Mouse (Mus musculus) forebrain, embryonic 15.5 days (tissue): ENCODE data around the gene Mcoln3. TPM values are rescaled to one million over a fixed set of nuclear protein-coding genes. Genes with fewer than 3 reads are reported as not detected.

Source experiments
- ATAC-seq: fragments of 200-750 bp; cut with Nextera tagmentation; replicated peaks from 2 replicates; pipeline ENCODE4 v1.8.0; 2017; ENCODE audit warnings: mild to moderate bottlenecking, moderate TSS enrichment, moderate library complexity
- H3K27ac ChIP-seq: fragments of 300-500 bp; sonication (generic); replicated peaks from 2 replicates; pipeline ENCODE4 v1.5.1; 2015; ENCODE audit warnings: mild to moderate bottlenecking, inconsistent platforms
- H3K27me3 ChIP-seq: fragments of 300-500 bp; sonication (generic); 2 replicates; pipeline ENCODE4 v1.6.1; 2015; ENCODE audit warnings: inconsistent platforms
- H3K36me3 ChIP-seq: fragments of 300-500 bp; sonication (generic); 2 replicates; pipeline ENCODE4 v1.6.1; 2015; ENCODE audit warnings: mild to moderate bottlenecking, inconsistent platforms
- H3K4me1 ChIP-seq: fragments of 300-500 bp; sonication (generic); 2 replicates; pipeline ENCODE4 v1.6.1; 2015; ENCODE audit warnings: inconsistent platforms
- H3K4me2 ChIP-seq: fragments of 300-500 bp; sonication (generic); replicated peaks from 2 replicates; pipeline ENCODE4 v1.6.1; 2015; ENCODE audit warnings: mild to moderate bottlenecking, inconsistent platforms
- H3K4me3 ChIP-seq: fragments of 300-500 bp; sonication (generic); 2 replicates; pipeline ENCODE4 v1.5.1; 2015; ENCODE audit warnings: mild to moderate bottlenecking, inconsistent platforms
- H3K9ac ChIP-seq: fragments of 300-500 bp; sonication (generic); replicated peaks from 2 replicates; pipeline ENCODE4 v1.6.1; 2015; ENCODE audit warnings: mild to moderate bottlenecking, inconsistent platforms
- H3K9me3 ChIP-seq: fragments of 300-500 bp; sonication (generic); 2 replicates; pipeline ENCODE4 v1.6.1; 2016; ENCODE audit warnings: inconsistent platforms
- WGBS: fragments of 180-500 bp; shearing (Covaris S2); methylation state at CpG from one replicate; pipeline ENCODE4 v1.1.7; 2015; ENCODE audit warnings: mixed read lengths; 5-methylcytosine and 5-hydroxymethylcytosine counted together
- polyA plus RNA-seq: library from polyadenylated mRNA; unstranded; fragments of >200 nt; fragmentation: Nextera tagmentation; extraction: Ambion mirVana; gene quantifications from 2 replicates; pipeline ENCODE4 v1.2.1, GENCODE M21; 2015

Mcoln3 gene
- polyA plus RNA-seq, 1 experiment from 2014 or later = 0.67 TPM

- Histone ChIP-seq H3K27me3 (no peaks in the 10 kb centered on the region), H3K27ac (no peak overlapping the region), H3K4me3 (no peak overlapping the region), H3K9ac (no peak overlapping the region), H3K36me3 (no peaks in the 10 kb centered on the region), H3K4me2 (no peak overlapping the region), H3K4me1 (no peaks in the 10 kb centered on the region), H3K9me3 (no peaks in the 10 kb centered on the region)
- ATAC-seq = no peak
- WGBS = 35% methylated on average over 10 of the region's 10 CpGs
Observed at GRCm38 (mm10) chr3:146136422-146136821, 19.2 kb downstream of the Mcoln3 start.

GRCm38 (mm10) chr3:146140276-146140675, 23.0 kb downstream of the Mcoln3 start:
- H3K4me2 ChIP-seq = no peak overlapping the region
- 95% methylated on average over 7 of the region's 7 CpGs for WGBS
- H3K9ac ChIP-seq = no peak overlapping the region
- no peaks in the 10 kb centered on the region for H3K9me3 ChIP-seq
- no peaks in the 10 kb centered on the region for H3K4me1 ChIP-seq
- no peaks in the 10 kb centered on the region for H3K36me3 ChIP-seq
- no peak for ATAC-seq
- no peaks in the 10 kb centered on the region for H3K27me3 ChIP-seq
- no peak overlapping the region for H3K27ac ChIP-seq
- H3K4me3 ChIP-seq = no peak overlapping the region

DNA sequence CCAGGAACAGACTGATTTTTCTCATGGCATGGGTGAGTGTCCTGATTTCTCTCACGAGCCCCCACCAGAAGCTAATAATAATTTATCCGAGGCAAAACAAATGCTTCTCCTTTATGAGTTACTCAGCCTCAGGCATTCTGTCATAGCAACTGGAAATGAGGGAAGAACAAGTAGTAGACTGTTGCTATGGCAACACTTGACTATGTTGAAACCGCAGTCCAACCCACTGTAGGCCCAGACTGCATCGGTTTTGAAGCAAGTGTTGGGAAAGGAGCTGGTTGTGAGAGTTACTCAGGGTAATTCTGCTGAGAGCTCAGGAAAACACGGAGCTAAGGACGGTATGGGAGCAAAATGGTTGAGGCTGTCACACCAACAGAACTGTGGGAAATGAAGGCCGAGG, 25.3 kb downstream of the Mcoln3 start:
- Histone ChIP-seq H3K4me2 (no peak overlapping the region), H3K36me3 (no peaks in the 10 kb centered on the region), H3K27ac (no peak overlapping the region), H3K4me3 (no peak overlapping the region), H3K27me3 (no peaks in the 10 kb centered on the region), H3K9me3 (no peaks in the 10 kb centered on the region), H3K4me1 (no peaks in the 10 kb centered on the region), H3K9ac (no peak overlapping the region)
- ATAC-seq = no peak
- 82% methylated on average over 7 of the region's 7 CpGs for WGBS

GRCm38 (mm10) chr3:146145501-146145900, 28.3 kb downstream of the Mcoln3 start:
- Histone ChIP-seq H3K9me3 (no peaks in the 10 kb centered on the region), H3K9ac (no peak overlapping the region), H3K4me2 (no peak overlapping the region), H3K36me3 (no peaks in the 10 kb centered on the region), H3K27ac (no peak overlapping the region), H3K4me1 (peaks cover 9% of the 10 kb centered on the region), H3K4me3 (no peak overlapping the region), H3K27me3 (peaks cover 4% of the 10 kb centered on the region; the same call in 1 of the 2 replicates)
- ATAC-seq = no peak
- 67% methylated on average over 5 of the region's 5 CpGs for whole genome bisulfite sequencing

GRCm38 (mm10) chr3:146146131-146146530, 28.9 kb downstream of the Mcoln3 start:
- no peak overlapping the region for H3K4me2 ChIP-seq
- H3K27me3 ChIP-seq = peaks cover 10% of the 10 kb centered on the region; the same call in 1 of the 2 replicates
- no peak overlapping the region for H3K27ac ChIP-seq
- H3K36me3 ChIP-seq = no peaks in the 10 kb centered on the region
- peaks cover 11% of the 10 kb centered on the region for H3K4me1 ChIP-seq
- WGBS = 81% methylated on average over 5 of the region's 5 CpGs
- H3K9ac ChIP-seq = no peak overlapping the region
- H3K4me3 ChIP-seq = no peak overlapping the region
- no peaks in the 10 kb centered on the region for H3K9me3 ChIP-seq
- no peak for ATAC-seq

DNA sequence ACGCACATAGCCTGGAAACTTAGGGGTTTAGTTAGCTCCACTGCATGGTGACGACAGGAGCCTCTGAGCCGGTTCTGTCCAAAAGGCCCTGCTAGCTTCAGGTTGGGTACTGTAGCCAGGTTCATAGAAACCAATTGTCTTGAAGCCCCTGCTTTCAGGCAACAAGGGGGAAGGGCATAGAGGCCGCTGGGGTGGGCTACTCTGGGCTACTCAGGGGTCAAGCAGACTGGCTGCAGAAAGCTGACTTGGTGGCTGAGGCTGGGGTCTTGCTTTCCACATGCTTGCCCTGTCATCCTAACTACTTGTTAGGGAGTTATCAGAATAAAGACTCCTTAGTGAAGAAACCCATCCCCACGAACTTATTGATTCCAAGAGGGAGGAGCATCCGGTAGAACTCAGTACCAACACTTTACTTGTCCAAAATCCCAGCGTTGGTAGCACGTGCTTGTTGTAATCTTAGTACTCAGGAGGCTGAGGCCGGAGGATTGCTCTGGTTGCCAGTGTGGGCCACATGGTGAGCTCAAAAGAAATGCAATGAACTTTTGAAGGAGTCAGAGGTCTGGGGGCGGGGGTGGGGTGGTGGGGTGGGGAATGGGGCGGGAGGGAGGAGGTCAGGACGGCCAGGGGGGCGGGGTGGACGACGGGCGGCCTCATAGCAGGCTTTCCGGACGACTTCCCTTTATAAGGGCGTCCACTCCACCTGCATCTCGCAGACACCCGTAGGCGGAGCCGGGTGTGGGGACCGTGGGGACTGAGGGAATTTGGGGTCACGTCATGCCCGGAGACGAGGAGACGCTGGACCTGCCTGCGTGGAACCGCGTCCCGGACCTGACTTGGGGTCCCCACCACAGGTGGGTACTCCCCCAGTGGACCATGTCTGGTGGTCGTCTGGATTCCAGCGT, 32.2 kb downstream of the Mcoln3 start, which contains the start of gene Mcoln2:
Mcoln2 (plus strand) TSS at position 678 of the 902 bp plus-strand sequence.
- Histone ChIP-seq H3K4me3 (peak within 1 kb of the TSS; percentile 36), H3K27me3 (peaks cover 11% of the 10 kb centered on the region; the same call in 1 of the 2 replicates), H3K27ac (no peak within 1 kb of the TSS), H3K4me1 (peaks cover 11% of the 10 kb centered on the region), H3K9ac (peak within 1 kb of the TSS; percentile 17; the same call in 1 of the 2 replicates), H3K36me3 (no peaks in the 10 kb centered on the region), H3K9me3 (no peaks in the 10 kb centered on the region), H3K4me2 (peak within 1 kb of the TSS; percentile 68)
- ATAC-seq = 0 out of 2 replicates have a peak, but pooled peaks have one; percentile 41
- 13% methylated on average over 29 of the region's 34 CpGs for WGBS

GRCm38 (mm10) chr3:146150058-146150400, 32.8 kb downstream of the Mcoln3 start:
- WGBS = 0% methylated on average over 26 of the region's 26 CpGs
- peaks cover 11% of the 10 kb centered on the region; the same call in 1 of the 2 replicates for H3K27me3 ChIP-seq
- peak overlapping the region; percentile 68 for H3K4me2 ChIP-seq
- H3K27ac ChIP-seq = no peak overlapping the region
- H3K9me3 ChIP-seq = no peaks in the 10 kb centered on the region
- peaks cover 11% of the 10 kb centered on the region for H3K4me1 ChIP-seq
- H3K4me3 ChIP-seq = peak overlapping the region; percentile 36
- 0 out of 2 replicates have a peak, but pooled peaks have one; percentile 13 for ATAC-seq
- H3K9ac ChIP-seq = peak overlapping the region; percentile 17; the same call in 1 of the 2 replicates
- no peaks in the 10 kb centered on the region for H3K36me3 ChIP-seq

DNA sequence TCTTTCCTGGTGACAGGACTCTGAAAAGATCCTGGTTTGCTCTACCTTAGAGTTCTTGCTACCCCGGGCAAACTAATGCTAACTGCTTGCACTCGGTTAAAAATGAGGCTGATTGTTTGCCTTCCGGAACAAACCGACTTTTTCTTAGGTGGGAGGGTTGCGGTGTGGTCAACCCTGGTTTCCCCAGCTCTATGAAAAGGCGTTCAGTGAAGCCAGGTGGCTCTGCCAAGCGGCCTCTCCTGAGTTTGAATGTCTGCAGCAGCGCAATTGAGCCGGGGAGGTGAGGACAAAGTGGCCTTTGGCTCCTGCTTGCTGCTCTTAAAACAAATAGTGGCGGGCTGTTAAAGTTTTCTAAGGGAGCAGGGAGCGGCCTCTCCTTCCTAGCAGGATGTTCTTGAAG, 33.3 kb downstream of the Mcoln3 start:
- Histone ChIP-seq H3K36me3 (no peaks in the 10 kb centered on the region), H3K27ac (no peak overlapping the region), H3K9ac (no peak overlapping the region), H3K9me3 (no peaks in the 10 kb centered on the region), H3K27me3 (peaks cover 11% of the 10 kb centered on the region; the same call in 1 of the 2 replicates), H3K4me2 (peak overlapping the region; percentile 68; the same call in 1 of the 2 replicates), H3K4me1 (peaks cover 11% of the 10 kb centered on the region), H3K4me3 (peak overlapping the region; percentile 36; the same call in 1 of the 2 replicates)
- WGBS = 29% methylated on average over 11 of the region's 11 CpGs
- ATAC-seq = no peak

- H3K27me3 ChIP-seq = peaks cover 11% of the 10 kb centered on the region; the same call in 1 of the 2 replicates
- no peak overlapping the region for H3K4me2 ChIP-seq
- peaks cover 11% of the 10 kb centered on the region for H3K4me1 ChIP-seq
- H3K36me3 ChIP-seq = no peaks in the 10 kb centered on the region
- no peak for ATAC-seq
- no peaks in the 10 kb centered on the region for H3K9me3 ChIP-seq
- no peak overlapping the region for H3K27ac ChIP-seq
- no peak overlapping the region for H3K9ac ChIP-seq
- 95% methylated on average over 10 of the region's 10 CpGs for WGBS
- no peak overlapping the region for H3K4me3 ChIP-seq
Observed at GRCm38 (mm10) chr3:146151328-146151727, 34.1 kb downstream of the Mcoln3 start.

GRCm38 (mm10) chr3:146151755-146152154, 34.5 kb downstream of the Mcoln3 start:
- 93% methylated on average over 8 of the region's 8 CpGs for WGBS
- Histone ChIP-seq H3K27ac (no peak overlapping the region), H3K27me3 (peaks cover 11% of the 10 kb centered on the region; the same call in 1 of the 2 replicates)

DNA sequence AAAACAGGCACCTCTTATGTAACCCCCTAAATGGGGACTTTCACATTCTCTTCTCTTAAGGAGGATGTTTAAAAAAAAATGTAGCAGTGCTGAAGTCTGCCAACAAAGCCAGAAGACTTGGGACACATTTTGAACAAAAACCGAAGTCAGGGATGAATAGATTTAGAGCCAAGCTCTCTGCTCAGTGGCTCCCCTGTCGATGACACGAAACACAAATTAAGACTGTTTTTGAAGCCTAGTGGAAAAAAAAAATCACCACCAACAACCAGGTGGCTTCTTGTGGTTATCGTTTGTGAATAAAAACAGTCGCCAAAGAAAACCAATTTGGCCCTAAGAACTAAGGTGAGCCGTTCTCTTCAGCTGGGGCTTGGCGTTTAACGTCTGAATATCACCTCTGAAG, 35.1 kb downstream of the Mcoln3 start:
- ATAC-seq = no peak
- no peaks in the 10 kb centered on the region for H3K36me3 ChIP-seq
- peaks cover 11% of the 10 kb centered on the region; the same call in 1 of the 2 replicates for H3K27me3 ChIP-seq
- 86% methylated on average over 8 of the region's 8 CpGs for WGBS
- no peak overlapping the region for H3K27ac ChIP-seq
- H3K4me3 ChIP-seq = no peak overlapping the region
- H3K9me3 ChIP-seq = no peaks in the 10 kb centered on the region
- H3K4me1 ChIP-seq = peaks cover 11% of the 10 kb centered on the region
- no peak overlapping the region for H3K4me2 ChIP-seq
- H3K9ac ChIP-seq = no peak overlapping the region

More at GRCm38 (mm10) chr3:146151755-146152154, 34.5 kb downstream of the Mcoln3 start:
- no peak for ATAC-seq
- no peak overlapping the region for H3K4me3 ChIP-seq
- no peak overlapping the region for H3K4me2 ChIP-seq
- no peaks in the 10 kb centered on the region for H3K9me3 ChIP-seq
- no peak overlapping the region for H3K9ac ChIP-seq
- no peaks in the 10 kb centered on the region for H3K36me3 ChIP-seq
- peaks cover 11% of the 10 kb centered on the region for H3K4me1 ChIP-seq

- H3K9me3 ChIP-seq = no peaks in the 10 kb centered on the region
- H3K4me3 ChIP-seq = no peak overlapping the region
- peaks cover 11% of the 10 kb centered on the region for H3K4me1 ChIP-seq
- H3K4me2 ChIP-seq = no peak overlapping the region
- ATAC-seq = no peak
- no peaks in the 10 kb centered on the region for H3K36me3 ChIP-seq
- WGBS = 49% methylated on average over 2 of the region's 2 CpGs
- peaks cover 11% of the 10 kb centered on the region; the same call in 1 of the 2 replicates for H3K27me3 ChIP-seq
- no peak overlapping the region for H3K9ac ChIP-seq
- H3K27ac ChIP-seq = no peak overlapping the region
Observed at GRCm38 (mm10) chr3:146152913-146153312, 35.7 kb downstream of the Mcoln3 start.
